Mouse (Mus musculus) intestine, embryonic 15.5 days (tissue): ENCODE data around the gene Fam72a. TPM values are rescaled to one million over a fixed set of nuclear protein-coding genes. Genes with fewer than 3 reads are reported as not detected.
"Not testable (repeated sequence)": the region's sequence is repeated elsewhere in the genome, so short reads cannot be mapped to it uniquely, and the experiment has no call there.

Experiments
- ATAC-seq: fragments of 200-750 bp; cut with Nextera tagmentation; 2 replicates; pipeline ENCODE4 v1.8.0; 2017; ENCODE audit warnings: moderate TSS enrichment, moderate library complexity
- H3K27ac ChIP-seq: fragments of 300-500 bp; sonication (generic); 2 replicates; pipeline ENCODE4 v1.5.1; 2015; ENCODE audit warnings: mild to moderate bottlenecking, inconsistent platforms
- H3K27me3 ChIP-seq: fragments of 300-500 bp; sonication (generic); replicated peaks from 2 replicates; pipeline ENCODE4 v1.6.1; 2015; ENCODE audit warnings: inconsistent platforms
- H3K36me3 ChIP-seq: fragments of 300-500 bp; sonication (generic); 2 replicates; pipeline ENCODE4 v1.6.1; 2015; ENCODE audit warnings: inconsistent platforms
- H3K4me1 ChIP-seq: fragments of 300-500 bp; sonication (generic); replicated peaks from 2 replicates; pipeline ENCODE4 v1.6.1; 2015; ENCODE audit warnings: inconsistent platforms
- H3K4me2 ChIP-seq: fragments of 300-500 bp; sonication (generic); replicated peaks from 2 replicates; pipeline ENCODE4 v1.6.1; 2015; ENCODE audit warnings: mild to moderate bottlenecking, inconsistent platforms
- H3K4me3 ChIP-seq: fragments of 300-500 bp; sonication (generic); replicated peaks from 2 replicates; pipeline ENCODE4 v1.5.1; 2015; ENCODE audit warnings: inconsistent platforms
- H3K9ac ChIP-seq: fragments of 300-500 bp; sonication (generic); 2 replicates; pipeline ENCODE4 v1.6.1; 2015; ENCODE audit warnings: inconsistent platforms
- H3K9me3 ChIP-seq: fragments of 300-500 bp; sonication (generic); 2 replicates; pipeline ENCODE4 v1.6.1; 2016; ENCODE audit warnings: inconsistent platforms
- WGBS: fragments of 180-500 bp; shearing (Covaris S2); methylation state at CpG from one replicate; pipeline ENCODE4 v1.1.7; 2015; 5-methylcytosine and 5-hydroxymethylcytosine counted together
- polyA plus RNA-seq: library from polyadenylated mRNA; unstranded; fragments of >200 nt; fragmentation: Nextera tagmentation; extraction: Ambion mirVana; gene quantifications from 2 replicates; pipeline ENCODE4 v1.2.1, GENCODE M21; 2015

Fam72a gene
- polyA plus RNA-seq, 1 experiment from 2014 or later, result 2.8 TPM

- WGBS, result 82% methylated on average over 2 of the region's 2 CpGs
- no peak for ATAC-seq
- H3K9me3 ChIP-seq, result no peaks in the 10 kb centered on the region
- no peaks in the 10 kb centered on the region for H3K27me3 ChIP-seq
- H3K36me3 ChIP-seq, result no peaks in the 10 kb centered on the region
- no peak overlapping the region for H3K9ac ChIP-seq
- H3K4me1 ChIP-seq, result no peaks in the 10 kb centered on the region
- H3K4me2 ChIP-seq, result no peak overlapping the region
- H3K4me3 ChIP-seq, result no peak overlapping the region
- no peak overlapping the region for H3K27ac ChIP-seq
These were observed 34.4 kb downstream of the Fam72a start for GRCm38 (mm10) chr1:131562081-131562480.

DNA sequence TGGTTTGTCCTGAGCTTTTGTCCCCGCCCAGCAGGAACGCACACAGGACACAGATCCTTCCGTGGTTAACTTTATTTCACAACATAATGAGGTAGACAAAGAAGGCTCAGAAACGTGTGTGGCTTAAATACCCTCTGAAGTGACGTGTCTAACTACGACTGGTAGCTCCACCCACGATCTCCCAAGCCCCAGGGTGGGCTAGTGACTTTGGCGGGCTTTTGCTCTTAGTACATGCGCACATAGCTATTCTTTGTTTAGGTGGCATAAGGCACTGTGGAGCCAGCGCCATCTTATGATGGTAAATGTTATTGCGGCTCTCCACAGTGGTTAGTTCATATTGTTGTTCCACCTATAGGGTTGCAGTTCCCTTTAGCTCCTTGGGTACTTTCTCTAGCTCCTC is 38.4 kb downstream of the Fam72a start:
- not testable (repeated sequence) for H3K9me3 ChIP-seq, H3K4me2 ChIP-seq, H3K36me3 ChIP-seq, H3K27me3 ChIP-seq, H3K4me3 ChIP-seq, H3K4me1 ChIP-seq, H3K27ac ChIP-seq, H3K9ac ChIP-seq, ATAC-seq
- 53% methylated on average over 11 of the region's 11 CpGs for WGBS

- H3K9me3 ChIP-seq, result no peaks in the 10 kb centered on the region
- no peaks in the 10 kb centered on the region for H3K36me3 ChIP-seq
- WGBS, result 77% methylated on average over 6 of the region's 6 CpGs
- H3K27ac ChIP-seq, result no peak overlapping the region
- H3K9ac ChIP-seq, result no peak overlapping the region
- H3K27me3 ChIP-seq, result no peaks in the 10 kb centered on the region
- H3K4me3 ChIP-seq, result no peak overlapping the region
- ATAC-seq, result no peak
- H3K4me2 ChIP-seq, result no peak overlapping the region
- no peaks in the 10 kb centered on the region for H3K4me1 ChIP-seq
These were observed 42.0 kb downstream of the Fam72a start for GRCm38 (mm10) chr1:131569721-131570120.

GRCm38 (mm10) chr1:131570391-131570790 is 42.7 kb downstream of the Fam72a start:
- WGBS, result 89% methylated on average over 4 of the region's 4 CpGs
- no peak overlapping the region for H3K4me2 ChIP-seq
- H3K27ac ChIP-seq, result no peak overlapping the region
- no peaks in the 10 kb centered on the region for H3K36me3 ChIP-seq
- H3K4me3 ChIP-seq, result no peak overlapping the region
- ATAC-seq, result no peak
- no peaks in the 10 kb centered on the region for H3K27me3 ChIP-seq
- no peaks in the 10 kb centered on the region for H3K9me3 ChIP-seq
- no peak overlapping the region for H3K9ac ChIP-seq
- no peaks in the 10 kb centered on the region for H3K4me1 ChIP-seq

- H3K36me3 ChIP-seq, result no peaks in the 10 kb centered on the region
- WGBS, result 91% methylated on average over 14 of the region's 14 CpGs
- H3K4me1 ChIP-seq, result no peaks in the 10 kb centered on the region
- ATAC-seq, result peak; percentile 77
- H3K27me3 ChIP-seq, result no peaks in the 10 kb centered on the region
- no peak overlapping the region for H3K4me2 ChIP-seq
- no peaks in the 10 kb centered on the region for H3K9me3 ChIP-seq
- H3K9ac ChIP-seq, result no peak overlapping the region
- H3K4me3 ChIP-seq, result no peak overlapping the region
- H3K27ac ChIP-seq, result no peak overlapping the region
These were observed 46.0 kb downstream of the Fam72a start for GRCm38 (mm10) chr1:131573721-131574120.

DNA sequence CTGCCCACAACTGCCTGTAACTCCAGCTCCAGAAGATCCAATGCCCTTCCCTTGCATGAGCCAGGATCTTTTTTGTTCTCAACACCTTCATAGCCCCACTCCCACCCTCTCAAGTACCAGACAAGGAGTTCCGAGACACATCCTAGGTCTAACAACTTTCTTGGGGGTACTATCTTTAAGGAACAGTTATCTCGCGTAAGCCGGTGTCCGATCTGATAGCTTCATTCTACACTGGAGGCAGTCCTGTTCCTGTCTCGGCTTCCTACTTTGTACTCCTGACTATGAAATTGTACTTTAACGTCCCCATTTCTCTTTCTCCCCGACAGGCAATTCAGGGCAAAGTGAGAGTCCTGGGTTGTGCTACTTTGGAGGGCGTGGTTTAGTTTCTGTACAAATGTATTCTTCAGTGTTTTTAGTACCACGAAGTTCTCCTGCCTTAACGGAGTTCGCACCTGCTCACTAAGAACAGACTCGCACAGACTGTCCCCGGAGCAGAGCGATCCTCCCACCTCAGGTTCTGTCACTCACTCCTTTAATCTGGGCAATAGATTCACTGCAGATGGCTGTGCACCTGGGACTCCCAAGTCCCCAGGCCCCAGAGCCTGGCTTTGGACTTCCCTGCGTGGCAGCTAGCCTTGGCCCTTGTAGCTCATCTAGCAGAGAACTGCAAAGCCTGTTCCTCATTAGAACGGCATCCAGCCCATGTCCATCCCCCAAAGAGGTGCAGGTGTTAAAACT is 51.4 kb downstream of the Fam72a start:
- Histone ChIP-seq H3K36me3 (no peaks in the 10 kb centered on the region), H3K4me1 (no peaks in the 10 kb centered on the region), H3K9me3 (no peaks in the 10 kb centered on the region), H3K27me3 (no peaks in the 10 kb centered on the region), H3K27ac (no peak overlapping the region), H3K4me3 (no peak overlapping the region), H3K9ac (no peak overlapping the region), H3K4me2 (no peak overlapping the region)
- no peak for ATAC-seq
- WGBS, result 77% methylated on average over 17 of the region's 17 CpGs

- ATAC-seq, result no peak
- WGBS, result 64% methylated on average over 4 of the region's 4 CpGs
These were observed 52.7 kb downstream of the Fam72a start for GRCm38 (mm10) chr1:131580389-131580788.

GRCm38 (mm10) chr1:131583598-131583997 is 55.9 kb downstream of the Fam72a start:
- Histone ChIP-seq H3K36me3 (no peaks in the 10 kb centered on the region), H3K4me3 (no peak overlapping the region), H3K4me1 (no peaks in the 10 kb centered on the region), H3K4me2 (no peak overlapping the region), H3K9ac (no peak overlapping the region), H3K27ac (no peak overlapping the region), H3K27me3 (no peaks in the 10 kb centered on the region), H3K9me3 (no peaks in the 10 kb centered on the region)
- WGBS, result 84% methylated on average over 3 of the region's 3 CpGs
- no peak for ATAC-seq

More at GRCm38 (mm10) chr1:131580389-131580788, 52.7 kb downstream of the Fam72a start:
- no peak overlapping the region for H3K27ac ChIP-seq
- no peak overlapping the region for H3K9ac ChIP-seq
- H3K4me2 ChIP-seq, result no peak overlapping the region
- H3K27me3 ChIP-seq, result no peaks in the 10 kb centered on the region
- H3K4me1 ChIP-seq, result no peaks in the 10 kb centered on the region
- no peaks in the 10 kb centered on the region for H3K36me3 ChIP-seq
- H3K9me3 ChIP-seq, result no peaks in the 10 kb centered on the region
- no peak overlapping the region for H3K4me3 ChIP-seq

- Histone ChIP-seq H3K4me2 (no peak overlapping the region), H3K27me3 (no peaks in the 10 kb centered on the region), H3K36me3 (no peaks in the 10 kb centered on the region), H3K27ac (no peak overlapping the region), H3K4me1 (no peaks in the 10 kb centered on the region), H3K9me3 (no peaks in the 10 kb centered on the region), H3K9ac (no peak overlapping the region), H3K4me3 (no peak overlapping the region)
- ATAC-seq, result no peak
- 67% methylated on average over 8 of the region's 8 CpGs for WGBS
These were observed 59.1 kb downstream of the Fam72a start for GRCm38 (mm10) chr1:131586836-131587235.

Other genes starting within 250 kb of the Fam72a start
- gene Ikbke, start 248.3 kb upstream of the Fam72a start, polyA plus RNA-seq, result 7.3 and 9.6 TPM in 2 replicates
- gene Srgap2, start 551 bp upstream of the Fam72a start, polyA plus RNA-seq, result 7.9 and 8.3 TPM in 2 replicates
- not detected in 2 replicates for gene Avpr1b, start 71.3 kb downstream of the Fam72a start, polyA plus RNA-seq
- gene Ctse, start 110.4 kb downstream of the Fam72a start, polyA plus RNA-seq, result 0.85 and 2.1 TPM in 2 replicates
- gene Rab7b, start 160.8 kb downstream of the Fam72a start, polyA plus RNA-seq, result 4.2 and 5.0 TPM in 2 replicates
- 0.68 and 3.6 TPM in 2 replicates for gene Slc26a9, start 216.1 kb downstream of the Fam72a start, polyA plus RNA-seq